Mouse (Mus musculus): ENCODE results near the gene Rnasel. TPM values are rescaled to one million over a fixed set of nuclear protein-coding genes. Genes with fewer than 3 reads are reported as not detected.
A peak's percentile ranks its signal among the peaks of the same experiment; 100 is the strongest.

Gene Rnasel
- polyA plus RNA-seq (2016; fragmentation: Nextera tagmentation; extraction: Ambion mirVana), result 7.4 and 7.7 TPM in 2 replicates

GRCm38 (mm10) chr1:153749211-153749801, at the start of gene Rnasel:
TSS of gene Rnasel (plus strand) at chr1:153749426.
- H3K27ac ChIP-seq, result peak within 1 kb of the TSS; percentile 89
- H3K27me3 ChIP-seq (ENCODE audit: poor library complexity, severe bottlenecking), result peaks cover 29% of the 10 kb centered on the region
- peaks cover 5% of the 10 kb centered on the region for H3K36me3 ChIP-seq (replicated peaks)
- peaks cover 32% of the 10 kb centered on the region for H3K4me1 ChIP-seq
- H3K4me3 ChIP-seq, result peak within 1 kb of the TSS; percentile 47
- no peaks in the 10 kb centered on the region for H3K9me3 ChIP-seq
- 8% methylated on average over 18 of the region's 18 CpGs for WGBS
- DNase-seq (ENCODE audit: extremely low spot score, low spot score), result peak; percentile 82

GRCm38 (mm10) chr1:153700448-153701063, 48.7 kb upstream of the Rnasel start:
- Histone ChIP-seq H3K27me3 (ENCODE audit: poor library complexity, severe bottlenecking) (peaks cover 10% of the 10 kb centered on the region; the same call in 1 of the 2 replicates), H3K9me3 (no peaks in the 10 kb centered on the region), H3K4me1 (peaks cover 65% of the 10 kb centered on the region), H3K4me3 (no peak overlapping the region), H3K27ac (0 out of 2 replicates have a peak overlapping the region, but pooled peaks have one; percentile 83), H3K36me3 (replicated peaks) (no peaks in the 10 kb centered on the region)
- WGBS, result 91% methylated on average over 11 of the region's 11 CpGs
- DNase-seq (ENCODE audit: extremely low spot score, low spot score), result no peak

- H3K4me3 ChIP-seq, result no peak overlapping the region
- no peaks in the 10 kb centered on the region for H3K36me3 ChIP-seq (replicated peaks)
- peak overlapping the region; percentile 83; the same call in 1 of the 2 replicates for H3K27ac ChIP-seq
- 88% methylated on average over 1 of the region's 1 CpGs for WGBS
- peaks cover 65% of the 10 kb centered on the region for H3K4me1 ChIP-seq
- H3K27me3 ChIP-seq (ENCODE audit: poor library complexity, severe bottlenecking), result peaks cover 10% of the 10 kb centered on the region; the same call in 1 of the 2 replicates
- no peak for DNase-seq (ENCODE audit: extremely low spot score, low spot score)
- no peaks in the 10 kb centered on the region for H3K9me3 ChIP-seq
Measured at GRCm38 (mm10) chr1:153701461-153701860, 47.8 kb upstream of the Rnasel start.

DNA sequence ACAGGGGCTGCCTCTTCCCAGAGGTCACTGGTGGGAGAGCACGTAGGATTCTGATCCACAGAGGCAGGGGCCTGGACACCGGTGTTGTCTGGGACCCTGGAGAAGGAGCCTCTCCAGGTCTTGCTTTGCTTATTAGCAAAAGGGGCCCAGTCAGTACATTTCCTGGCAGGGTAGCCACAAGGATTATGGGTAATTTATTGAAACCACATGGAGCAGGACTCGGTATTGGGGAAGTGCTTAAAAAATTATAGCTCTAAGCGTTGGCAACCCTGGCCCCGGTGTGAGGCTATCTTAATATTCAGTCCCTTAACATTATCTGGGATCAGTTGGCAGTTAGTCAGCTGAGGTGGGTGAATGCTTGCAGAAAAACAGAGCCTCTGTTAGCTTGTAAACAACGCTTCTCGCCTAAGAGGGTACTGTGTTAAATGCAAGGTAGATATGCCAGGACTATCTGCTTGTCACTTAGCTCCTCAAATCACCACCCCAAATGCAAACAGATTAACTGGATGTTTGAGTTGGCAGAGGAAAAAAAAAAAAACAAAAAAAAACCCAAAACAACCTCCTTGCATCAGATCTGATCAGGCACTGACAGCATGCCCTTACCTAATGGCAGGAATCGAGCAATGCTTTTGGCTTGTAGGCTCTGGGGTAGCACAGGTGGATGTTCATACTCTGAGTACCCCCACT, 46.9 kb upstream of the Rnasel start:
- Histone ChIP-seq H3K27ac (peak overlapping the region; percentile 83), H3K9me3 (no peaks in the 10 kb centered on the region), H3K4me3 (no peak overlapping the region), H3K4me1 (peaks cover 62% of the 10 kb centered on the region), H3K27me3 (ENCODE audit: poor library complexity, severe bottlenecking) (peaks cover 10% of the 10 kb centered on the region; the same call in 1 of the 2 replicates), H3K36me3 (replicated peaks) (no peaks in the 10 kb centered on the region)
- WGBS, result 79% methylated on average over 8 of the region's 8 CpGs
- no peak for DNase-seq (ENCODE audit: extremely low spot score, low spot score)

DNA sequence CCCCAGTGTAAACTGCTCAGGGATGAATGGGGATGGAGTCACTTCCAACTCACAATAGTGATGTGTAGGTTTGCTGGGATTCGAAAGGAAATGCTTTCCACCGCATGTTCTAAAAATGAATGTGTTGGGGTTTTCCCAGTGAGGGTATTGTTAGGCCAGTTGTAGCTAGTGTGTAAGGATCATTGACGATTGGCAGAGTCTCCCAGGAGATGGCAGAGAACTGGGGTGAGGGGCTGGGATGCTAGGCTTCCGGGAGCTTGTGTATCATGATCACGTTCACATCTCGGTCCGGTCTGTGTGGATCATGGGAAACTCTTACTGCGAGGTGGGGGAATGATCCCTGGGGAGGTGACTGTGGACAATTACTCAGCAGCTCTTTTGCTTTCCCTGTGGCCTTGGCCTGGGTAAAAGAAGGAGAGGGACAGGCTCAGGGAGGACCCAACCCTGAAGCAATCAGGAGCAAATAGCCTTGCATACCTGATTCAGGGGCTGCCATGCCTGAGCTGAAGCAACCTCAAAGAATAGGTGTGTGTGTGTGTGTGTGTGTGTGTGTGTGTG, 46.3 kb upstream of the Rnasel start:
- no peak overlapping the region for H3K4me3 ChIP-seq
- H3K36me3 ChIP-seq (replicated peaks), result no peaks in the 10 kb centered on the region
- H3K9me3 ChIP-seq, result no peaks in the 10 kb centered on the region
- peaks cover 10% of the 10 kb centered on the region; the same call in 1 of the 2 replicates for H3K27me3 ChIP-seq (ENCODE audit: poor library complexity, severe bottlenecking)
- peak overlapping the region; percentile 83 for H3K27ac ChIP-seq
- 57% methylated on average over 8 of the region's 8 CpGs for WGBS
- no peak for DNase-seq (ENCODE audit: extremely low spot score, low spot score)
- H3K4me1 ChIP-seq, result peaks cover 56% of the 10 kb centered on the region

GRCm38 (mm10) chr1:153703445-153703991, 45.7 kb upstream of the Rnasel start:
- H3K27ac ChIP-seq, result peak overlapping the region; percentile 83
- 2% methylated on average over 12 of the region's 12 CpGs for WGBS
- no peaks in the 10 kb centered on the region for H3K36me3 ChIP-seq (replicated peaks)
- 0 out of 2 replicates have a peak overlapping the region, but pooled peaks have one; percentile 7 for H3K4me3 ChIP-seq
- peak; percentile 75 for DNase-seq (ENCODE audit: extremely low spot score, low spot score)
- H3K9me3 ChIP-seq, result no peaks in the 10 kb centered on the region
- peaks cover 10% of the 10 kb centered on the region; the same call in 1 of the 2 replicates for H3K27me3 ChIP-seq (ENCODE audit: poor library complexity, severe bottlenecking)
- H3K4me1 ChIP-seq, result peaks cover 51% of the 10 kb centered on the region

- Histone ChIP-seq H3K36me3 (replicated peaks) (no peaks in the 10 kb centered on the region), H3K27ac (peak overlapping the region; percentile 83), H3K4me3 (no peak overlapping the region), H3K27me3 (ENCODE audit: poor library complexity, severe bottlenecking) (peaks cover 10% of the 10 kb centered on the region; the same call in 1 of the 2 replicates), H3K9me3 (no peaks in the 10 kb centered on the region), H3K4me1 (peaks cover 45% of the 10 kb centered on the region)
- peak; percentile 34 for DNase-seq (ENCODE audit: extremely low spot score, low spot score)
- WGBS, result 8% methylated on average over 7 of the region's 7 CpGs
Measured at GRCm38 (mm10) chr1:153704174-153704573, 45.1 kb upstream of the Rnasel start.

DNA sequence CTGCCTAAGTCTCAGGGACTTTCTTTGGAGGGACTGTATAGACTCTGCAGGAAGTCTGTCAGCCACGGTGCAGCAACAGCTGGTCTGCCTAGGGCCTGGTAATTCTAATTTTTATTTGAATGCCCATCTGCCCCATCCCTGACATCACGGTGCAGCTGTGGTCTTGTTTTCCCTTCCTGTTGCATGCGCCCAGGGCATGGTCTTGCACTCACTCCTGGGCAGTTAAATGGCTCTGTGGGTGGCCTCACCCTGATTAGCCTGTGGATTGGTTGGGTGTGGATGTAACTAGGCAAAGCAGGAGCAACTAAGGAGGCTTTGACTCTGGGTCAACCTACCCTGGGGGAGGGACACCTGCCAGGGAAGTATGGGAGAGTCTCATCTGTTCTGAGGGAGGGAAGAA, 44.2 kb upstream of the Rnasel start:
- H3K27ac ChIP-seq, result peak overlapping the region; percentile 83
- peaks cover 10% of the 10 kb centered on the region; the same call in 1 of the 2 replicates for H3K27me3 ChIP-seq (ENCODE audit: poor library complexity, severe bottlenecking)
- H3K9me3 ChIP-seq, result no peaks in the 10 kb centered on the region
- WGBS, result 19% methylated on average over 3 of the region's 3 CpGs
- peak; percentile 35 for DNase-seq (ENCODE audit: extremely low spot score, low spot score)
- no peaks in the 10 kb centered on the region for H3K36me3 ChIP-seq (replicated peaks)
- H3K4me1 ChIP-seq, result peaks cover 42% of the 10 kb centered on the region
- no peak overlapping the region for H3K4me3 ChIP-seq

- no peak overlapping the region for H3K27ac ChIP-seq
- H3K27me3 ChIP-seq (ENCODE audit: poor library complexity, severe bottlenecking), result no peaks in the 10 kb centered on the region
- no peak for DNase-seq (ENCODE audit: extremely low spot score, low spot score)
- no peaks in the 10 kb centered on the region for H3K36me3 ChIP-seq (replicated peaks)
- no peak overlapping the region for H3K4me3 ChIP-seq
- peaks cover 28% of the 10 kb centered on the region for H3K4me1 ChIP-seq
- H3K9me3 ChIP-seq, result no peaks in the 10 kb centered on the region
- 89% methylated on average over 5 of the region's 5 CpGs for WGBS
Measured at GRCm38 (mm10) chr1:153708626-153709025, 40.6 kb upstream of the Rnasel start.

DNA sequence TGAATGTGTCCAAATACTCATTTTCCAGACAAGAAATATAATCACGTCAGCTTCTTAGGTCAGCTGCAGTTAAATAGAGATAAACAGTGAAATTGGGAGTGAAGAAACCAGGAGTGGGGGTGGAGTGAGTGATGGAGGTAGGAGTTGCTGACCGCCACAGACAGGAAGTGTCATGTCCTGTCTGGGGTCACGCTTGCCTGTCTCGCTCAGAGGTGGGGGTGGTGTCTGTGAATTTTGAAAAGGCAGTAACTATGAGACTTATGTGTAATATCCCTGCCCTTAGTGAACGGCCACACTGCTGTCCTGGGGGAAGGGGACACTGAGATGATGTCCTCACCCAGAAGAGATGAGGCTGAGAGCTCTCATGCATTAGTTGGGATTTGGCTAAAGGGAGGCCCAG, 39.8 kb upstream of the Rnasel start:
- DNase-seq (ENCODE audit: extremely low spot score, low spot score), result no peak
- no peak overlapping the region for H3K27ac ChIP-seq
- no peak overlapping the region for H3K4me3 ChIP-seq
- no peaks in the 10 kb centered on the region for H3K27me3 ChIP-seq (ENCODE audit: poor library complexity, severe bottlenecking)
- peaks cover 19% of the 10 kb centered on the region for H3K4me1 ChIP-seq
- 77% methylated on average over 5 of the region's 5 CpGs for WGBS
- H3K9me3 ChIP-seq, result no peaks in the 10 kb centered on the region
- no peaks in the 10 kb centered on the region for H3K36me3 ChIP-seq (replicated peaks)

DNA sequence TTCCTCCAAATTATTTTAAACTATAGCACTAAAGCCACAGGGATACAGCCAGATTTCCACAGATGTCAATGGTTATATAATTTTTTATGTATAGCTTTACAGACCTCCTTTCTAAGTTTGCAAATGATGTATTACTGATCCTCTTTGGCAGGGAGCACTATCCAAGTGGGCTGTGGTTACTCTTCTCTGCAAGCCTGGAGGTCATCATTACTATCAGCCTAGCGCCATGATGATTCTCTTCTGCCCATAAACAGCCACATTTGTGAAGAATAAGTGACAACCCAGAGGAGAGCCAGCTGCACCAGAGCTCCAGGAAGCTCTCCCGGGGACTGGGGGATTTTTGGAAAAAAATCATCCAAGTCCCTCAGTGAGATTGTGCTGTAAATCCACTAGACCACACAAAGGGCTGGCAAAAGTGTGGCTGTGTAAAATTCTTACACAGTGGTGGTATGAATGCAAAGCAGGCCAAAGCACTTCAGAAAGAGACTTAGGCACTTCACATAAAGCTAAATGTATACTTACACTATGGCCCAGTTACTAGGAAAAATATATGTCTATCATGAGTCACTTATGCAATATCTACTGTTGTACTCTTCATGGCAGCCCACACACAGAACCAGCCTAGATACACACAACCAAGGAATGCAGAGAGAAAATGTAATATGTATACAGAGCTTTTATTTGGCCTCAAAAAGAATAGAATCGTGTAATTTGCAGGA, 37.5 kb upstream of the Rnasel start:
- no peak overlapping the region for H3K4me3 ChIP-seq
- no peaks in the 10 kb centered on the region for H3K27me3 ChIP-seq (ENCODE audit: poor library complexity, severe bottlenecking)
- H3K27ac ChIP-seq, result no peak overlapping the region
- no peak for DNase-seq (ENCODE audit: extremely low spot score, low spot score)
- H3K4me1 ChIP-seq, result peaks cover 8% of the 10 kb centered on the region
- no peaks in the 10 kb centered on the region for H3K36me3 ChIP-seq (replicated peaks)
- H3K9me3 ChIP-seq, result no peaks in the 10 kb centered on the region
- WGBS, result 88% methylated on average over 3 of the region's 3 CpGs

DNA sequence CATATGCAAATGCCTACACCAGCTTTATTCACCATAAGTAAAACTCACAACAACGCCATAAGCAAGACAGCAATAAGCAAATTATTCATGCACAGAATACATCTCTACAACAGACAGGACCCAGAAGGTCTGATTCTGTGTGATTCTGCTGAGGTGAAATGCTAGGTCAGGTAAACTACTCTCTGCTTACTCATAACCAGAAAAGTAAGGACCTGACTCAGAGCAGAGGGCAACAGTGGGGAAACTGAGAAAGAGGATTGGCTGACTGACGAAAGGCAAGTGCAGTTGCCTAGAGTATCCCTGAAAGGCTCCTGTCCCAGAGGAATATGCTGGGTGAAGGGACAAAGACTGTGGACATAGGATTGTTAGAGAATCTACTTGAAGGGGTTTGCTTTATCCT, 36.6 kb upstream of the Rnasel start:
- no peaks in the 10 kb centered on the region for H3K9me3 ChIP-seq
- H3K4me1 ChIP-seq, result peaks cover 8% of the 10 kb centered on the region
- H3K27me3 ChIP-seq (ENCODE audit: poor library complexity, severe bottlenecking), result no peaks in the 10 kb centered on the region
- no peaks in the 10 kb centered on the region for H3K36me3 ChIP-seq (replicated peaks)
- H3K4me3 ChIP-seq, result no peak overlapping the region
- no peak overlapping the region for H3K27ac ChIP-seq
- 94% methylated on average over 2 of the region's 2 CpGs for WGBS
- no peak for DNase-seq (ENCODE audit: extremely low spot score, low spot score)
